Mouse (Mus musculus) ES-E14 (cell line): ENCODE data around the gene Sdk2. TPM values are rescaled to one million over a fixed set of nuclear protein-coding genes. Genes with fewer than 3 reads are reported as not detected.

Experiments
- DNase-seq: peaks from one replicate; pipeline ENCODE4 v3.0.0-alpha.2; 2013; ENCODE audit warnings: low read depth, low spot score
- H3K27ac ChIP-seq: 2 replicates; pipeline ENCODE4 v1.5.1; 2012; ENCODE audit warnings: low read depth, mild to moderate bottlenecking, low read length, moderate library complexity, mixed read lengths; ENCODE audit not compliant: poor library complexity, insufficient read depth, severe bottlenecking
- H3K36me3 ChIP-seq: 2 replicates; pipeline ENCODE4 v1.6.1; 2012; ENCODE audit warnings: mild to moderate bottlenecking, low read length, moderate library complexity, mixed read lengths; ENCODE audit not compliant: control insufficient read depth, poor library complexity, insufficient read depth, severe bottlenecking
- H3K4me1 ChIP-seq, 2 experiments: fragments of 150-350 bp in 1 of 2; sonication (generic) in 1 of 2; 2 replicates each; pipeline ENCODE4 v1.6.1; 2012; ENCODE audit warnings: low read length in 2 of 2, mild to moderate bottlenecking in 1 of 2, mixed read lengths in 1 of 2; ENCODE audit not compliant: control insufficient read depth in 2 of 2, insufficient read depth in 2 of 2, poor library complexity in 1 of 2
- H3K4me3 ChIP-seq, 2 experiments: fragments of 150-350 bp in 1 of 2; sonication (generic) in 1 of 2; 2 replicates each; pipeline ENCODE4 v1.5.1; 2012; ENCODE audit warnings: low read length in 2 of 2, low read depth in 1 of 2, mild to moderate bottlenecking in 1 of 2, mixed read lengths in 1 of 2; ENCODE audit not compliant: insufficient read depth in 1 of 2, poor library complexity in 1 of 2, severe bottlenecking in 1 of 2
- H3K9ac ChIP-seq: 2 replicates; pipeline ENCODE4 v1.6.1; 2012; ENCODE audit warnings: low read depth, mild to moderate bottlenecking, low read length, mixed read lengths; ENCODE audit not compliant: poor library complexity, insufficient read depth, severe bottlenecking
- H3K9me3 ChIP-seq: fragments of 150-350 bp; sonication (generic); 2 replicates; pipeline ENCODE4 v1.6.1; 2012; ENCODE audit warnings: low read depth, mild to moderate bottlenecking, low read length; ENCODE audit not compliant: control insufficient read depth, insufficient read depth
- CHD2 ChIP-seq: IDR thresholded peaks from 2 replicates; pipeline ENCODE4 v1.6.1; 2014; ENCODE audit warnings: mild to moderate bottlenecking, low read depth, low read length, inconsistent platforms
- HCFC1 ChIP-seq: IDR thresholded peaks from 2 replicates; pipeline ENCODE4 v1.6.1; 2012; ENCODE audit warnings: low read length, inconsistent platforms, borderline replicate concordance; ENCODE audit not compliant: insufficient read depth
- MAFK ChIP-seq: IDR thresholded peaks from 2 replicates; pipeline ENCODE4 v1.6.1; 2014; ENCODE audit warnings: mild to moderate bottlenecking, low read depth, low read length, inconsistent platforms; ENCODE audit not compliant: insufficient read depth
- ZC3H11A ChIP-seq: IDR thresholded peaks from 2 replicates; pipeline ENCODE4 v1.6.1; 2012; ENCODE audit warnings: low read depth, mild to moderate bottlenecking, inconsistent platforms, low read length, borderline replicate concordance
- ZNF384 ChIP-seq: IDR thresholded peaks from 2 replicates; pipeline ENCODE4 v1.6.1; 2012; ENCODE audit warnings: low read depth, low read length, inconsistent platforms
- in situ Hi-C, 2 experiments: fragments of 600-800 bp; cut with MboI; formaldehyde crosslinking; loops; one replicate each; pipeline ENCODE4 v1.15.1; 2025; ENCODE audit warnings: low sequenced_read_pairs in 2 of 2, inconsistent platforms in 1 of 2; ENCODE audit not compliant: unreplicated experiment in 2 of 2
- total RNA-seq: library from RNA; depleted of rRNA; stranded (reverse); fragments of 300-350 nt; gene quantifications from 2 replicates; pipeline ENCODE4 v1.2.3, GENCODE M21; 2012

Gene Sdk2
- total RNA-seq, 1 experiment: 2.0 TPM

- H3K4me3 ChIP-seq: no peak overlapping the region
- H3K4me1 ChIP-seq: no peaks in the 10 kb centered on the region
- H3K9ac ChIP-seq: no peak overlapping the region
- H3K27ac ChIP-seq: no peak overlapping the region
- no peak for TF ChIP-seq HCFC1
- TF ChIP-seq ZNF384: no peak
- no peak for TF ChIP-seq ZC3H11A
- TF ChIP-seq MAFK: no peak
- TF ChIP-seq CHD2: no peak
- H3K36me3 ChIP-seq: no peaks in the 10 kb centered on the region
- in situ Hi-C loops: no loop called here
- no peaks in the 10 kb centered on the region for H3K9me3 ChIP-seq
- no peak for DNase-seq
Observed at GRCm38 (mm10) chr11:113951616-113951988, 115.2 kb downstream of the Sdk2 start.

GRCm38 (mm10) chr11:113950904-113951615 lies 115.8 kb downstream of the Sdk2 start:
- no peak overlapping the region for H3K27ac ChIP-seq
- in situ Hi-C loops: no loop called here

GRCm38 (mm10) chr11:113948676-113949075 lies 118.2 kb downstream of the Sdk2 start:
- Histone ChIP-seq H3K9me3 (no peaks in the 10 kb centered on the region), H3K9ac (no peak overlapping the region), H3K4me3 (no peak overlapping the region), H3K4me1 (no peaks in the 10 kb centered on the region), H3K27ac (no peak overlapping the region), H3K36me3 (no peaks in the 10 kb centered on the region)
- TF ChIP-seq ZC3H11A (no peak), ZNF384 (no peak), CHD2 (no peak), HCFC1 (no peak), MAFK (no peak)
- in situ Hi-C loops: no loop called here
- DNase-seq: no peak

More at GRCm38 (mm10) chr11:113950904-113951615, 115.8 kb downstream of the Sdk2 start:
- no peaks in the 10 kb centered on the region for H3K4me1 ChIP-seq
- no peak overlapping the region for H3K4me3 ChIP-seq
- no peak overlapping the region for H3K9ac ChIP-seq
- DNase-seq: no peak
- no peaks in the 10 kb centered on the region for H3K36me3 ChIP-seq
- TF ChIP-seq MAFK (no peak), ZNF384 (no peak), CHD2 (no peak), ZC3H11A (no peak), HCFC1 (no peak)
- no peaks in the 10 kb centered on the region for H3K9me3 ChIP-seq

- no peak for DNase-seq
- in situ Hi-C loops: no loop called here
- no peak for TF ChIP-seq MAFK
- TF ChIP-seq HCFC1: no peak
Observed at GRCm38 (mm10) chr11:113942101-113942735, 124.6 kb downstream of the Sdk2 start.

More at GRCm38 (mm10) chr11:113942101-113942735, 124.6 kb downstream of the Sdk2 start:
- Histone ChIP-seq H3K9me3 (no peaks in the 10 kb centered on the region), H3K4me3 (no peak overlapping the region), H3K36me3 (no peaks in the 10 kb centered on the region), H3K4me1 (no peaks in the 10 kb centered on the region), H3K9ac (no peak overlapping the region), H3K27ac (no peak overlapping the region)
